Mouse (Mus musculus) CH12F3 (cell line): ENCODE results near the gene Erich6.
"Not testable (repeated sequence)": the region's sequence is repeated elsewhere in the genome, so short reads cannot be mapped to it uniquely, and the experiment has no call there.

Experiments
- in situ Hi-C: fragments of 300-500 bp; cut with MboI; formaldehyde crosslinking; loops from 2 replicates; pipeline ENCODE4 v1.14.3; 2020; ENCODE audit warnings: low sequenced_read_pairs

The Erich6 gene

GRCm38 (mm10) chr3:58650328-58650727 is 13.3 kb upstream of the Erich6 start:
- in situ Hi-C loops: loop anchor here (10.0 kb wide), 1 partner anchor 134 kb away; no protein-coding TSS in a partner anchor

GRCm38 (mm10) chr3:58647179-58647578 is 10.2 kb upstream of the Erich6 start:
- in situ Hi-C loops: loop anchor here (25.0 kb wide), 1 partner anchor 415 kb away; no protein-coding TSS in a partner anchor

GRCm38 (mm10) chr3:58646180-58646579 is 9.2 kb upstream of the Erich6 start:
- in situ Hi-C loops: loop anchor here (25.0 kb wide), 1 partner anchor 416 kb away; no protein-coding TSS in a partner anchor

GRCm38 (mm10) chr3:58631693-58632092 is 5.3 kb downstream of the Erich6 start:
- in situ Hi-C loops: loop anchor here (25.0 kb wide), 1 partner anchor 431 kb away; no protein-coding TSS in a partner anchor

- in situ Hi-C loops: loop anchor here (25.0 kb wide), 1 partner anchor 437 kb away; no protein-coding TSS in a partner anchor
Observed at GRCm38 (mm10) chr3:58624981-58625380, 12.0 kb downstream of the Erich6 start.

GRCm38 (mm10) chr3:58622665-58623394 is 14.2 kb downstream of the Erich6 start:
- in situ Hi-C loops: no loop called here

GRCm38 (mm10) chr3:58621066-58621465 is 15.9 kb downstream of the Erich6 start:
- in situ Hi-C loops: no loop called here

GRCm38 (mm10) chr3:58609985-58610384 is 27.0 kb downstream of the Erich6 start:
- in situ Hi-C loops: no loop called here

GRCm38 (mm10) chr3:58608506-58608905 is 28.5 kb downstream of the Erich6 start:
- in situ Hi-C loops: no loop called here

GRCm38 (mm10) chr3:58593623-58594022 is 43.4 kb downstream of the Erich6 start:
- in situ Hi-C loops: no loop called here

GRCm38 (mm10) chr3:58592666-58593065 is 44.3 kb downstream of the Erich6 start:
- in situ Hi-C loops: not testable (repeated sequence)

GRCm38 (mm10) chr3:58590544-58590943 is 46.5 kb downstream of the Erich6 start:
- in situ Hi-C loops: not testable (repeated sequence)

GRCm38 (mm10) chr3:58582788-58583426 is 54.1 kb downstream of the Erich6 start:
- in situ Hi-C loops: no loop called here

GRCm38 (mm10) chr3:58582297-58582696 is 54.7 kb downstream of the Erich6 start:
- in situ Hi-C loops: no loop called here

GRCm38 (mm10) chr3:58581530-58581929 is 55.5 kb downstream of the Erich6 start:
- in situ Hi-C loops: no loop called here

GRCm38 (mm10) chr3:58577506-58578050 is 59.4 kb downstream of the Erich6 start:
- in situ Hi-C loops: no loop called here

- in situ Hi-C loops: no loop called here
Observed at GRCm38 (mm10) chr3:58577067-58577503, 59.9 kb downstream of the Erich6 start.

GRCm38 (mm10) chr3:58576137-58577066 is 60.6 kb downstream of the Erich6 start, which contains the start of gene Selenot:
Selenot (plus strand) TSS chr3:58576636.
- in situ Hi-C loops: no loop called here

GRCm38 (mm10) chr3:58570821-58571220 is 66.2 kb downstream of the Erich6 start:
- in situ Hi-C loops: no loop called here
